Mouse (Mus musculus): Measurements from ENCODE around the gene Sec61b. TPM values are rescaled to one million over a fixed set of nuclear protein-coding genes. Genes with fewer than 3 reads are reported as not detected.

Gene Sec61b
- total and polyA plus RNA-seq, 3 experiments: 329 to 538 TPM; not detected in 1

GRCm38 (mm10) chr4:47432766-47433165 is 41.7 kb upstream of the Sec61b start:
- Histone ChIP-seq H3K27me3 (ENCODE audit: control insufficient read depth in 1 of 2, insufficient read depth in 2 of 2, low read length in 2 of 2) (no peaks in the 10 kb centered on the region; a peak in 1 of 4 replicates), H3K4me3 (ENCODE audit: control insufficient read depth in 1 of 2, insufficient read depth in 1 of 2, low read depth in 2 of 2, low read length in 2 of 2) (no peak overlapping the region), H3K9me3 (replicated peaks; ENCODE audit: insufficient read depth, low read length) (no peaks in the 10 kb centered on the region), H3K36me3 (ENCODE audit: control insufficient read depth in 1 of 2, insufficient read depth in 2 of 2, low read length in 2 of 2) (no peaks in the 10 kb centered on the region), H3K9ac (ENCODE audit: control insufficient read depth, low read depth, low read length, poor library complexity, severe bottlenecking) (no peak overlapping the region), H3K27ac (ENCODE audit: control insufficient read depth, low read depth, low read length) (no peak overlapping the region), H3K79me2 (ENCODE audit: control insufficient read depth, insufficient read depth, low read length, poor library complexity) (no peaks in the 10 kb centered on the region), H3K4me1 (ENCODE audit: control insufficient read depth in 1 of 2, insufficient read depth in 2 of 2, low read length in 2 of 2) (no peaks in the 10 kb centered on the region)
- DNase-seq (ENCODE audit: low read depth, low spot score): no peak
- TF ChIP-seq MAX (IDR thresholded peaks at IDR 0.05; ENCODE audit: low read length) (no peak), RCOR1 (IDR thresholded peaks at IDR 0.05; ENCODE audit: low read depth, low read length) (no peak), TBP (IDR thresholded peaks at IDR 0.05; ENCODE audit: low read depth, low read length) (no peak), USF2 (IDR thresholded peaks at IDR 0.05; ENCODE audit: borderline replicate concordance in 1 of 2, insufficient read depth in 1 of 2, low read depth in 1 of 2, low read length in 2 of 2) (no peak), TCF12 (IDR thresholded peaks at IDR 0.05; ENCODE audit: low read depth, low read length) (no peak), HCFC1 (IDR thresholded peaks at IDR 0.05; ENCODE audit: low read depth, low read length) (no peak), GATA1 (IDR thresholded peaks at IDR 0.05; ENCODE audit: low read depth, low read length) (no peak), JUND (IDR thresholded peaks at IDR 0.05; ENCODE audit: low read depth, low read length) (no peak), MAZ (IDR thresholded peaks at IDR 0.05; ENCODE audit: low read depth, low read length) (no peak), RAD21 (IDR thresholded peaks at IDR 0.05; ENCODE audit: low read depth, low read length) (no peak), MXI1 (IDR thresholded peaks at IDR 0.05; ENCODE audit: low read depth, low read length) (no peak), CTCF (IDR thresholded peaks at IDR 0.05 in 2 of 3, conservative IDR thresholded peaks at IDR 0.05 in 1 of 3; ENCODE audit: control insufficient read depth in 1 of 3, insufficient read depth in 1 of 3, low read depth in 2 of 3, low read length in 3 of 3, poor library complexity in 1 of 3, severe bottlenecking in 1 of 3) (no peak), USF1 (IDR thresholded peaks at IDR 0.05; ENCODE audit: low read depth, low read length) (no peak), KAT2A (conservative IDR thresholded peaks at IDR 0.05; ENCODE audit: low read depth, low read length) (no peak), ELF1 (IDR thresholded peaks at IDR 0.05; ENCODE audit: low read depth, low read length) (no peak), SIN3A (IDR thresholded peaks at IDR 0.05; ENCODE audit: low read length) (no peak), ETS1 (IDR thresholded peaks at IDR 0.05; ENCODE audit: low read depth, low read length) (no peak), UBTF (IDR thresholded peaks at IDR 0.05; ENCODE audit: borderline replicate concordance, insufficient read depth, low read depth, low read length) (no peak)

- TF ChIP-seq JUND (IDR thresholded peaks at IDR 0.05; ENCODE audit: low read depth, low read length) (no peak), MYB (IDR thresholded peaks at IDR 0.05; ENCODE audit: low read depth, low read length) (no peak), TAL1 (IDR thresholded peaks at IDR 0.05; ENCODE audit: low read length) (no peak), CTCF (IDR thresholded peaks at IDR 0.05 in 2 of 3, conservative IDR thresholded peaks at IDR 0.05 in 1 of 3; ENCODE audit: control insufficient read depth in 1 of 3, insufficient read depth in 1 of 3, low read depth in 2 of 3, low read length in 3 of 3, poor library complexity in 1 of 3, severe bottlenecking in 1 of 3) (no peak), ELF1 (IDR thresholded peaks at IDR 0.05; ENCODE audit: low read depth, low read length) (no peak), MAX (IDR thresholded peaks at IDR 0.05; ENCODE audit: low read length) (no peak), NRF1 (IDR thresholded peaks at IDR 0.05; ENCODE audit: insufficient read depth, low read depth, low read length, poor library complexity, severe bottlenecking) (no peak), ZKSCAN1 (IDR thresholded peaks at IDR 0.05; ENCODE audit: low read depth, low read length) (no peak), MYC (IDR thresholded peaks at IDR 0.05; ENCODE audit: low read depth, low read length) (no peak), USF1 (IDR thresholded peaks at IDR 0.05; ENCODE audit: low read depth, low read length) (no peak), EP300 (IDR thresholded peaks at IDR 0.05; ENCODE audit: low read depth in 1 of 2, low read length in 2 of 2) (no peak), ZMIZ1 (IDR thresholded peaks at IDR 0.05; ENCODE audit: low read depth, low read length) (no peak), NELFE (IDR thresholded peaks at IDR 0.05; ENCODE audit: low read depth, low read length) (no peak)
- 0 out of 4 replicates have a peak, but pooled peaks cover 0 to 3% of the 10 kb centered on the region in 2 experiments for H3K4me1 ChIP-seq (ENCODE audit: control insufficient read depth in 1 of 2, insufficient read depth in 2 of 2, low read length in 2 of 2)
- H3K9ac ChIP-seq (ENCODE audit: control insufficient read depth, low read depth, low read length, poor library complexity, severe bottlenecking): no peak overlapping the region
- H3K79me2 ChIP-seq (ENCODE audit: control insufficient read depth, insufficient read depth, low read length, poor library complexity): no peaks in the 10 kb centered on the region
- no peaks in the 10 kb centered on the region for H3K9me3 ChIP-seq (replicated peaks; ENCODE audit: insufficient read depth, low read length)
- H3K27me3 ChIP-seq (ENCODE audit: control insufficient read depth in 1 of 2, insufficient read depth in 2 of 2, low read length in 2 of 2): no peaks in the 10 kb centered on the region
- DNase-seq (ENCODE audit: low read depth, low spot score): no peak
- H3K4me3 ChIP-seq (ENCODE audit: control insufficient read depth in 1 of 2, insufficient read depth in 1 of 2, low read depth in 2 of 2, low read length in 2 of 2): no peak overlapping the region
- H3K36me3 ChIP-seq (ENCODE audit: control insufficient read depth in 1 of 2, insufficient read depth in 2 of 2, low read length in 2 of 2): no peaks in the 10 kb centered on the region
- no peak overlapping the region for H3K27ac ChIP-seq (ENCODE audit: control insufficient read depth, low read depth, low read length)
Measured at GRCm38 (mm10) chr4:47435131-47435530, 39.3 kb upstream of the Sec61b start.

Data from MEL (cell line).